Mouse (Mus musculus) kidney, embryonic 14.5 days (tissue): Measurements from ENCODE around the gene Slc24a3. TPM values are rescaled to one million over a fixed set of nuclear protein-coding genes. Genes with fewer than 3 reads are reported as not detected.

Source experiments
- ATAC-seq: fragments of 200-750 bp; cut with Nextera tagmentation; 2 replicates; pipeline ENCODE4 v1.8.0; 2017; ENCODE audit warnings: moderate number of reproducible peaks, mild to moderate bottlenecking, moderate TSS enrichment, moderate library complexity; ENCODE audit not compliant: low FRiP score, low TSS enrichment
- H3K27ac ChIP-seq: fragments of 300-500 bp; sonication (generic); 2 replicates; pipeline ENCODE4 v1.5.1; 2014; ENCODE audit warnings: low read depth, mild to moderate bottlenecking, low read length, moderate library complexity, mixed read lengths
- H3K27me3 ChIP-seq: fragments of 300-500 bp; sonication (generic); 2 replicates; pipeline ENCODE4 v1.6.1; 2014; ENCODE audit warnings: mild to moderate bottlenecking, low read length; ENCODE audit not compliant: control insufficient read depth, insufficient read depth
- H3K36me3 ChIP-seq: fragments of 300-500 bp; sonication (generic); 2 replicates; pipeline ENCODE4 v1.6.1; 2014; ENCODE audit warnings: low read length, mixed read lengths; ENCODE audit not compliant: control insufficient read depth, insufficient read depth
- H3K4me1 ChIP-seq: fragments of 300-500 bp; sonication (generic); 2 replicates; pipeline ENCODE4 v1.6.1; 2014; ENCODE audit warnings: low read length, mixed read lengths; ENCODE audit not compliant: control insufficient read depth, insufficient read depth
- H3K4me2 ChIP-seq: fragments of 300-500 bp; sonication (generic); replicated peaks from 2 replicates; pipeline ENCODE4 v1.6.1; 2014; ENCODE audit warnings: low read depth, mild to moderate bottlenecking, low read length
- H3K4me3 ChIP-seq: fragments of 300-500 bp; sonication (generic); 2 replicates; pipeline ENCODE4 v1.5.1; 2014; ENCODE audit warnings: mild to moderate bottlenecking, low read length
- H3K9ac ChIP-seq: fragments of 300-500 bp; sonication (generic); 2 replicates; pipeline ENCODE4 v1.6.1; 2014; ENCODE audit warnings: low read depth, mild to moderate bottlenecking, low read length, moderate library complexity
- H3K9me3 ChIP-seq: fragments of 300-500 bp; sonication (generic); 2 replicates; pipeline ENCODE4 v1.6.1; 2016; ENCODE audit warnings: low read length; ENCODE audit not compliant: control insufficient read depth
- WGBS: fragments of 180-500 bp; shearing (Covaris S2); extraction: QIAGEN DNeasy Blood & Tissue Kit; methylation state at CpG from one replicate; pipeline ENCODE4 v1.1.7; 2014; 5-methylcytosine and 5-hydroxymethylcytosine counted together
- polyA plus RNA-seq: library from polyadenylated mRNA; unstranded; fragments of >200 nt; fragmentation: Nextera tagmentation; extraction: Ambion mirVana; gene quantifications from 2 replicates; pipeline ENCODE4 v1.2.1, GENCODE M21; 2014

Gene Slc24a3
- polyA plus RNA-seq, 1 experiment from 2014 or later = 2.4 TPM

GRCm38 (mm10) chr2:145288501-145288900, 120.9 kb downstream of the Slc24a3 start:
- H3K4me2 ChIP-seq = no peak overlapping the region
- no peak for ATAC-seq
- no peak overlapping the region for H3K4me3 ChIP-seq
- H3K36me3 ChIP-seq = no peaks in the 10 kb centered on the region
- no peaks in the 10 kb centered on the region for H3K27me3 ChIP-seq
- no peaks in the 10 kb centered on the region for H3K9me3 ChIP-seq
- H3K4me1 ChIP-seq = no peaks in the 10 kb centered on the region
- 79% methylated on average over 1 of the region's 1 CpGs for WGBS
- no peak overlapping the region for H3K9ac ChIP-seq
- H3K27ac ChIP-seq = no peak overlapping the region

GRCm38 (mm10) chr2:145291473-145291872, 123.9 kb downstream of the Slc24a3 start:
- Histone ChIP-seq H3K9ac (no peak overlapping the region), H3K27ac (no peak overlapping the region), H3K4me3 (no peak overlapping the region), H3K9me3 (no peaks in the 10 kb centered on the region), H3K4me2 (no peak overlapping the region), H3K4me1 (no peaks in the 10 kb centered on the region), H3K36me3 (no peaks in the 10 kb centered on the region), H3K27me3 (no peaks in the 10 kb centered on the region)
- 13% methylated on average over 2 of the region's 2 CpGs for WGBS
- ATAC-seq = no peak; the same call in 1 of the 2 replicates

- no peaks in the 10 kb centered on the region for H3K36me3 ChIP-seq
- no peak overlapping the region for H3K27ac ChIP-seq
- no peaks in the 10 kb centered on the region for H3K9me3 ChIP-seq
- no peak overlapping the region for H3K4me3 ChIP-seq
- no peak overlapping the region for H3K4me2 ChIP-seq
- H3K9ac ChIP-seq = no peak overlapping the region
- ATAC-seq = no peak
- H3K27me3 ChIP-seq = no peaks in the 10 kb centered on the region
- 96% methylated on average over 1 of the region's 1 CpGs for WGBS
- no peaks in the 10 kb centered on the region for H3K4me1 ChIP-seq
These were observed 124.6 kb downstream of the Slc24a3 start for GRCm38 (mm10) chr2:145292196-145292595.

DNA sequence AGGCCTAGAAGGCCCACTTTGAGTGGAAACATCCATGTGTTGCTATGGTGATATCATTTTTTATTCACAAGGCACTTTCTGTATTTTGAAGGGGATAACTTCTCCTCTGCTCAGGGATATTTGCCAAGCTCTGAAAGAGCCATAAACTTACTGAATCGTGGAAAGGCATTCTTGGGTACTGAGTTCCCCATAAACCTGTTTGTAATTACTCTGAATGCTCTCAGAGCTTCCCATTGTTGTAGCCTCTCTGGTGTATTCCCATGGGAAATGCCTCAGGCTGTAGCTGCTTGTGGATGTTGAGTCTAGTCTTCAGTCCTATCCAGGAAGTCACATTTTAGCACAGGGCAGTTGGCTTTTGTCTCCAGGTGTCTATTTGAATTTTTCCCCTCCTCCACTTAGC, 125.3 kb downstream of the Slc24a3 start:
- Histone ChIP-seq H3K36me3 (no peaks in the 10 kb centered on the region), H3K9ac (no peak overlapping the region), H3K27me3 (no peaks in the 10 kb centered on the region), H3K27ac (no peak overlapping the region), H3K9me3 (no peaks in the 10 kb centered on the region), H3K4me1 (no peaks in the 10 kb centered on the region), H3K4me2 (no peak overlapping the region), H3K4me3 (no peak overlapping the region)
- no peak for ATAC-seq
- whole genome bisulfite sequencing = 23% methylated on average over 1 of the region's 1 CpGs

DNA sequence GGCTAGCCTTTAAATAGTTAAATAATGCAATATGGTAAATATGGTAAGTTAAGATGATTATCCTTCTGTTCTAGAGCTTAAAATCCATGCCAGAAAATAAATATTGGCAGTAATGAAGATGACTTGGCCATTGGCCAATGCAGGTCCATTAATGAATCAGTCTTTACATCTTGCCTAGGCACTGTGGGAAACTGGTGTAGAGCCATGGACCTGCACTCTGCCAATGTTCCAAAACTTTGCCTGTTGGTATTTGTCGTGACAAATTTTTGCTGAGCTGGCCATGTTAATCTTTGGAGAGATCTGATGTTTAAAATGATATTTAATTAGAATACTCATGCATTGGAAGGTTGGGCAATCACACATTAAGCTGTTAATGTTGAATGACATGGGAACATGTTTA, 129.4 kb downstream of the Slc24a3 start:
- Histone ChIP-seq H3K9me3 (no peaks in the 10 kb centered on the region), H3K4me1 (no peaks in the 10 kb centered on the region), H3K4me2 (no peak overlapping the region), H3K4me3 (no peak overlapping the region), H3K27me3 (no peaks in the 10 kb centered on the region), H3K36me3 (no peaks in the 10 kb centered on the region), H3K9ac (no peak overlapping the region), H3K27ac (no peak overlapping the region)
- WGBS = 93% methylated on average over 1 of the region's 1 CpGs
- ATAC-seq = no peak

DNA sequence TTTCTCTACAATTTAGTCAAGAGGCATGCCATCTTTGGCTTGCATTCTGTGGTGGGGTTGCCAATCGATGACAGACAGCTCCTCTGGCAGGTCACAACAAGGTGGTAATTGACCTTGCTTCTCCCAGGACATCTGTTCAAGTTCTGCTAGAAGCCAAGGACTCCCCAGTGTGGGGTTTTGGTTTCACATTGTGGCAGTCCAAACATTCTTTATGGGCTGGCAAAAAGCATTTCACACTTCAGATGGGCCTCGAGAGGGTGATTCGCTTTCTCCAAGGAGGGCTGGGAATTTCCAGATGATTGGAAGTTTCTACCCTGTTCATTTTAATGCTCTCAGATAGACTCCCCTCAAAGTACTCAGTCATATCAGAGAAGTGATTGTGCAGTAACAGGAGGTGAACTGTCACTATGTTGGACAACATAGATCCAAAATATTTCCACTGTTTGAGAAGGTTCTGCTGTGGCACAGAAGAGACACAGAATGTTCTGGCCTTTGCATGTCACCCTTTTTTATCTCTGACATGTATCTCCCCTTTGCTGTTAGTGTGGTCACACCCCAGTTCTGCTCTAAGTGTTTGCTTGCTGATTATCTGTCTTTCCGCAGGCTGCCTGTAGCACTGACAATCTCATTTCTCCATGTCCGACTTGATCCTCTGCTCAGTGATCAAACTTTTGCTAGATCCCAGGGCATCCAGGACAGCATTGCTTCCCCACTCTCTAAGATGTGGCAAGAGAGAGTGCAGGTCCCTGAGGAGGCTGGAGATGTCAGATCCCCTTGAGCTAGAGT, 132.6 kb downstream of the Slc24a3 start:
- no peak overlapping the region for H3K27ac ChIP-seq
- no peak overlapping the region for H3K9ac ChIP-seq
- H3K27me3 ChIP-seq = no peaks in the 10 kb centered on the region
- no peaks in the 10 kb centered on the region for H3K36me3 ChIP-seq
- 37% methylated on average over 5 of the region's 5 CpGs for WGBS
- no peak overlapping the region for H3K4me2 ChIP-seq
- no peaks in the 10 kb centered on the region for H3K9me3 ChIP-seq
- H3K4me1 ChIP-seq = no peaks in the 10 kb centered on the region
- ATAC-seq = no peak
- H3K4me3 ChIP-seq = no peak overlapping the region

DNA sequence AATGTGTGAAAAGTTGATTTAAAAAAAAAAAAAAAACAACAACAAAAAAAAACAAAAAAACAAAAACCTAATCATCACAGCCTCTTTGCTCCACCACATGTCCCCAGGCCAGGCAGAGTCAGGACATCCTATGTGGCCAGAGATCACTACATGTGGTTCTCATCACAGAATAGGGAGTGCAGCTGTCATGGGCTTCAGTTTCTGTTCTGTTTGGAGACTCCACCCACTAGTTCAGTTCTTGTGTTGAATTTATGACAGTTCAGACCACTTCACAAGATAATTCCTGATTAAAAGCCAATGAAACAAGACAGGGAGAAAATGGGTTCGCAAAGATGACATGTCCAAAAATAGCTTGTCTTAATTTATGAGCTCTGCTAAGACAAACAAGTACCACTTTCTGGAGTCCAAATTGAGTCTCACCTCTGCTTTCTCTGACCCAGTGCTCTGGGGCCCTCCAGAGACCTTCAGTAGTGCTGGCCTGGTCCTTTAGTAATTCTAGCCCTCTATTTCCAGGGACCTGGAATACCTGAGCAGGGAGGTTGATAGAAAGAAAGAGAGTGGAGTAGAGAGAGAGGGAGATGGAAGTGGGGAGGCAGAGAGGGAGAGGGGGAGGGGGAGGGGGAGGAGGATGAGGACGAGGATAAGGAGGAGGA, 139.8 kb downstream of the Slc24a3 start:
- Histone ChIP-seq H3K9me3 (no peaks in the 10 kb centered on the region), H3K36me3 (no peaks in the 10 kb centered on the region), H3K9ac (no peak overlapping the region), H3K27ac (no peak overlapping the region), H3K4me3 (no peak overlapping the region), H3K4me2 (no peak overlapping the region), H3K27me3 (no peaks in the 10 kb centered on the region), H3K4me1 (no peaks in the 10 kb centered on the region)
- peak; percentile 78 for ATAC-seq
- WGBS = 16% methylated on average over 2 of the region's 2 CpGs

- no peak overlapping the region for H3K4me3 ChIP-seq
- H3K9me3 ChIP-seq = no peaks in the 10 kb centered on the region
- H3K4me2 ChIP-seq = no peak overlapping the region
- 56% methylated on average over 2 of the region's 2 CpGs for WGBS
- H3K27me3 ChIP-seq = no peaks in the 10 kb centered on the region
- H3K36me3 ChIP-seq = no peaks in the 10 kb centered on the region
- H3K4me1 ChIP-seq = no peaks in the 10 kb centered on the region
- no peak overlapping the region for H3K9ac ChIP-seq
- H3K27ac ChIP-seq = no peak overlapping the region
- ATAC-seq = no peak
These were observed 151.4 kb downstream of the Slc24a3 start for GRCm38 (mm10) chr2:145318916-145319315.

GRCm38 (mm10) chr2:145321287-145321686, 153.7 kb downstream of the Slc24a3 start:
- WGBS = 92% methylated on average over 3 of the region's 3 CpGs
- no peak overlapping the region for H3K9ac ChIP-seq
- no peak overlapping the region for H3K27ac ChIP-seq
- no peak overlapping the region for H3K4me2 ChIP-seq
- H3K4me3 ChIP-seq = no peak overlapping the region
- no peak for ATAC-seq
- no peaks in the 10 kb centered on the region for H3K27me3 ChIP-seq
- H3K36me3 ChIP-seq = no peaks in the 10 kb centered on the region
- H3K9me3 ChIP-seq = no peaks in the 10 kb centered on the region
- peaks cover 6% of the 10 kb centered on the region; the same call in 1 of the 2 replicates for H3K4me1 ChIP-seq
